Mouse (Mus musculus) forebrain, embryonic 14.5 days (tissue): ENCODE measurements around the gene Lrrc36. TPM values are rescaled to one million over a fixed set of nuclear protein-coding genes. Genes with fewer than 3 reads are reported as not detected.

ENCODE experiments used
- ATAC-seq: fragments of 200-750 bp; cut with Nextera tagmentation; 2 replicates; pipeline ENCODE4 v1.8.0; 2017; ENCODE audit warnings: mild to moderate bottlenecking, moderate library complexity
- DNase-seq: peaks from one replicate; pipeline ENCODE4 v3.0.0-alpha.2; 2015; ENCODE audit warnings: low spot score
- H3K27ac ChIP-seq: fragments of 300-500 bp; sonication (generic); 2 replicates; pipeline ENCODE4 v1.5.1; 2014; ENCODE audit warnings: low read depth, mild to moderate bottlenecking, control low read depth, low read length, moderate library complexity
- H3K27me3 ChIP-seq: fragments of 300-500 bp; sonication (generic); replicated peaks from 2 replicates; pipeline ENCODE4 v1.6.1; 2014; ENCODE audit warnings: low read length, control low read depth, mixed read lengths; ENCODE audit not compliant: control insufficient read depth, insufficient read depth
- H3K36me3 ChIP-seq: fragments of 300-500 bp; sonication (generic); 2 replicates; pipeline ENCODE4 v1.6.1; 2014; ENCODE audit warnings: low read length, control low read depth; ENCODE audit not compliant: control insufficient read depth, insufficient read depth
- H3K4me1 ChIP-seq: fragments of 300-500 bp; sonication (generic); 2 replicates; pipeline ENCODE4 v1.6.1; 2014; ENCODE audit warnings: antibody characterized with exemption, low read length, control low read depth; ENCODE audit not compliant: control insufficient read depth, insufficient read depth
- H3K4me2 ChIP-seq: fragments of 300-500 bp; sonication (generic); 2 replicates; pipeline ENCODE4 v1.6.1; 2014; ENCODE audit warnings: mild to moderate bottlenecking, control low read depth, low read length
- H3K4me3 ChIP-seq: fragments of 300-500 bp; sonication (generic); 2 replicates; pipeline ENCODE4 v1.5.1; 2014; ENCODE audit warnings: low read depth, low read length, control low read depth
- H3K9ac ChIP-seq: fragments of 300-500 bp; sonication (generic); 2 replicates; pipeline ENCODE4 v1.6.1; 2014; ENCODE audit warnings: mild to moderate bottlenecking, low read length, control low read depth, moderate library complexity
- H3K9me3 ChIP-seq: fragments of 300-500 bp; sonication (generic); replicated peaks from 2 replicates; pipeline ENCODE4 v1.6.1; 2016; ENCODE audit warnings: low read length, control low read depth, mixed read lengths; ENCODE audit not compliant: control insufficient read depth
- WGBS: fragments of 180-500 bp; shearing (Covaris S2); extraction: QIAGEN DNeasy Blood & Tissue Kit; methylation state at CpG from one replicate; pipeline ENCODE4 v1.1.7; 2014; 5-methylcytosine and 5-hydroxymethylcytosine counted together
- polyA plus RNA-seq: library from polyadenylated mRNA; unstranded; fragments of >200 nt; fragmentation: Nextera tagmentation; extraction: Ambion mirVana; gene quantifications from 2 replicates; pipeline ENCODE4 v1.2.1, GENCODE M21; 2014

The Lrrc36 gene
- polyA plus RNA-seq, 1 experiment from 2014 or later = 0.43 TPM

GRCm38 (mm10) chr8:105436218-105436617 is 22.8 kb downstream of the Lrrc36 start:
- H3K4me3 ChIP-seq = no peak overlapping the region
- H3K4me2 ChIP-seq = no peak overlapping the region
- H3K27me3 ChIP-seq = no peaks in the 10 kb centered on the region
- H3K4me1 ChIP-seq = peaks cover 14% of the 10 kb centered on the region; the same call in 1 of the 2 replicates
- no peaks in the 10 kb centered on the region for H3K9me3 ChIP-seq
- ATAC-seq = no peak
- H3K36me3 ChIP-seq = no peaks in the 10 kb centered on the region
- DNase-seq = no peak
- no peak overlapping the region for H3K27ac ChIP-seq
- 70% methylated on average over 5 of the region's 5 CpGs for whole genome bisulfite sequencing
- no peak overlapping the region for H3K9ac ChIP-seq

- H3K27ac ChIP-seq = no peak overlapping the region
- H3K4me3 ChIP-seq = no peak overlapping the region
- no peaks in the 10 kb centered on the region for H3K27me3 ChIP-seq
- H3K9ac ChIP-seq = no peak overlapping the region
- peaks cover 14% of the 10 kb centered on the region; the same call in 1 of the 2 replicates for H3K4me1 ChIP-seq
- no peak overlapping the region for H3K4me2 ChIP-seq
- no peak for DNase-seq
- H3K36me3 ChIP-seq = no peaks in the 10 kb centered on the region
- WGBS = 82% methylated on average over 5 of the region's 5 CpGs
- no peak for ATAC-seq
- H3K9me3 ChIP-seq = no peaks in the 10 kb centered on the region
These were observed 23.8 kb downstream of the Lrrc36 start for GRCm38 (mm10) chr8:105437078-105437748.

- Histone ChIP-seq H3K4me2 (no peak overlapping the region), H3K9me3 (no peaks in the 10 kb centered on the region), H3K36me3 (no peaks in the 10 kb centered on the region), H3K4me1 (peaks cover 3% of the 10 kb centered on the region; the same call in 1 of the 2 replicates), H3K27me3 (no peaks in the 10 kb centered on the region), H3K4me3 (no peak overlapping the region), H3K27ac (no peak overlapping the region), H3K9ac (no peak overlapping the region)
- DNase-seq (no peak), ATAC-seq (no peak)
- WGBS = 28% methylated on average over 5 of the region's 5 CpGs
These were observed 25.5 kb downstream of the Lrrc36 start for GRCm38 (mm10) chr8:105438865-105439264.

GRCm38 (mm10) chr8:105441433-105441832 is 28.1 kb downstream of the Lrrc36 start:
- Histone ChIP-seq H3K27me3 (no peaks in the 10 kb centered on the region), H3K4me3 (no peak overlapping the region), H3K9ac (no peak overlapping the region), H3K4me2 (no peak overlapping the region), H3K4me1 (peaks cover 10% of the 10 kb centered on the region; the same call in 1 of the 2 replicates), H3K27ac (no peak overlapping the region), H3K36me3 (no peaks in the 10 kb centered on the region), H3K9me3 (no peaks in the 10 kb centered on the region)
- WGBS = 8% methylated on average over 6 of the region's 6 CpGs
- no peak for ATAC-seq
- DNase-seq = peak; percentile 41

GRCm38 (mm10) chr8:105442661-105443060 is 29.3 kb downstream of the Lrrc36 start:
- no peak for ATAC-seq
- peaks cover 10% of the 10 kb centered on the region; the same call in 1 of the 2 replicates for H3K4me1 ChIP-seq
- DNase-seq = no peak
- H3K4me2 ChIP-seq = no peak overlapping the region
- no peak overlapping the region for H3K27ac ChIP-seq
- WGBS = 93% methylated on average over 5 of the region's 5 CpGs
- no peaks in the 10 kb centered on the region for H3K9me3 ChIP-seq
- H3K36me3 ChIP-seq = no peaks in the 10 kb centered on the region
- no peak overlapping the region for H3K9ac ChIP-seq
- no peaks in the 10 kb centered on the region for H3K27me3 ChIP-seq
- H3K4me3 ChIP-seq = no peak overlapping the region

- peak; percentile 84 for ATAC-seq
These were observed 32.1 kb downstream of the Lrrc36 start for GRCm38 (mm10) chr8:105445296-105446126.

GRCm38 (mm10) chr8:105446127-105446552 is 32.8 kb downstream of the Lrrc36 start:
- ATAC-seq (0 out of 2 replicates have a peak, but pooled peaks have one; percentile 59), DNase-seq (peak; percentile 62)
- peaks cover 10% of the 10 kb centered on the region; the same call in 1 of the 2 replicates for H3K4me1 ChIP-seq
- H3K4me3 ChIP-seq = no peak overlapping the region
- peak overlapping the region; percentile 28 for H3K4me2 ChIP-seq
- WGBS = 13% methylated on average over 4 of the region's 4 CpGs
- H3K27me3 ChIP-seq = no peaks in the 10 kb centered on the region
- H3K27ac ChIP-seq = 0 out of 2 replicates have a peak overlapping the region, but pooled peaks have one; percentile 24
- no peaks in the 10 kb centered on the region for H3K36me3 ChIP-seq
- H3K9ac ChIP-seq = no peak overlapping the region
- no peaks in the 10 kb centered on the region for H3K9me3 ChIP-seq

More at GRCm38 (mm10) chr8:105445296-105446126, 32.1 kb downstream of the Lrrc36 start:
- Histone ChIP-seq H3K36me3 (no peaks in the 10 kb centered on the region), H3K4me2 (peak overlapping the region; percentile 28), H3K27ac (peak overlapping the region; percentile 46; the same call in 1 of the 2 replicates), H3K27me3 (no peaks in the 10 kb centered on the region), H3K9ac (no peak overlapping the region), H3K4me1 (peaks cover 10% of the 10 kb centered on the region; the same call in 1 of the 2 replicates), H3K4me3 (no peak overlapping the region), H3K9me3 (no peaks in the 10 kb centered on the region)
- 18% methylated on average over 11 of the region's 11 CpGs for WGBS
- DNase-seq = peak; percentile 72

- DNase-seq = no peak
- Histone ChIP-seq H3K4me3 (no peak overlapping the region), H3K9ac (no peak overlapping the region), H3K27ac (no peak overlapping the region), H3K36me3 (no peaks in the 10 kb centered on the region), H3K4me2 (no peak overlapping the region), H3K4me1 (peaks cover 15% of the 10 kb centered on the region), H3K27me3 (no peaks in the 10 kb centered on the region), H3K9me3 (no peaks in the 10 kb centered on the region)
- 95% methylated on average over 3 of the region's 3 CpGs for WGBS
- ATAC-seq = no peak
These were observed 34.8 kb downstream of the Lrrc36 start for GRCm38 (mm10) chr8:105448188-105448587.
